Mouse (Mus musculus): ENCODE measurements around the gene Tob1.

GRCm38 (mm10) chr11:94163005-94163767 lies 48.1 kb upstream of the Tob1 start:
- TF ChIP-seq POLR2A (IDR thresholded peaks at IDR 0.05; ENCODE audit: insufficient read depth, low read length) (no peak), CTCF (IDR thresholded peaks at IDR 0.05; ENCODE audit: low read depth, low read length) (no peak)

All from ES-Bruce4 (cell line).